Mouse (Mus musculus) ES-Bruce4 (cell line): ENCODE measurements around the gene Cmc2.

ENCODE experiments used
- CTCF ChIP-seq: IDR thresholded peaks from one replicate; pipeline ENCODE4 v1.8.1; 2011; ENCODE audit warnings: low read depth, low read length
- POLR2A ChIP-seq: IDR thresholded peaks from one replicate; pipeline ENCODE4 v1.8.1; 2011; ENCODE audit warnings: low read length; ENCODE audit not compliant: insufficient read depth

GRCm38 (mm10) chr8:116864514-116864913 lies 56.7 kb downstream of the Cmc2 start:
- TF ChIP-seq CTCF (no peak), POLR2A (no peak)
